20 mouse cellular contexts compared by ENCODE assay signal in genomic region chr2:121655966-121656365, GRCm38 (mm10).
A peak's percentile ranks its signal among the peaks of the same experiment; 100 is the strongest.
DNase-seq lines count a peak whose midpoint lies in the region; TF ChIP-seq lines count a peak whose summit lies in the region.
"Had no signal": no experiment of that assay in that cellular context is flagged by ENCODE, and none has a peak within 500 bp of the region (broad histone marks: within the 10 kb centered on the region; RNA-seq: fewer than 3 reads in every experiment).

No protein-coding gene starts in this region.

- H3K27ac ChIP-seq in heart, embryonic 10.5 days: no peak overlapping the region
- no peak overlapping the region; the same call in 1 of the 2 replicates for H3K27ac ChIP-seq in left cerebral cortex, adult 2 months
- H3K27ac ChIP-seq: forebrain, embryonic 13.5 days; kidney, embryonic 15.5 days; liver, embryonic 12.5 days; macrophage; midbrain, embryonic 13.5 days had no signal

- no peak for TF ChIP-seq CTCF in left cerebral cortex, adult 2 months (IDR thresholded peaks at IDR 0.05)

- peak; percentile 93 for DNase-seq in heart, adult 11 months
- no peak for DNase-seq in heart, embryonic 10.5 days (ENCODE audit: low spot score)
- DNase-seq in adipocyte (ENCODE audit: low spot score): peak; percentile 13
- peak; percentile 66 for DNase-seq in adrenal gland, adult 8-10 months
- peak; percentile 30 to 59 for DNase-seq in heart, adult 9 months (ENCODE audit: low spot score in 2 of 2)
- DNase-seq in left cerebral cortex, adult 2 months (ENCODE audit: extremely low spot score in 1 of 2, low spot score in 2 of 2): no peak
- no peak for DNase-seq in gastrocnemius, postnatal 36 days
- DNase-seq: B cell, adult 2 months; cerebellum, adult 18-20 months; gastrocnemius, postnatal 25 days; kidney, adult 18-20 months; kidney, postnatal 25 days; left cerebral cortex, postnatal 4 days; liver, postnatal 0 days; thymus, postnatal 4 days had no signal

- H3K4me1 ChIP-seq in heart, embryonic 10.5 days: 0 out of 2 replicates have a peak, but pooled peaks cover 4% of the 10 kb centered on the region
- H3K4me1 ChIP-seq: kidney, embryonic 15.5 days had no signal

- H3K9me3 ChIP-seq in heart, embryonic 10.5 days: no peaks in the 10 kb centered on the region
- H3K9me3 ChIP-seq: forebrain, embryonic 13.5 days; kidney, embryonic 15.5 days; liver, embryonic 12.5 days; midbrain, embryonic 13.5 days had no signal

- H3K4me3 ChIP-seq in heart, embryonic 10.5 days: no peak overlapping the region
- no peak overlapping the region for H3K4me3 ChIP-seq in left cerebral cortex, adult 2 months
- H3K4me3 ChIP-seq: forebrain, embryonic 13.5 days; kidney, embryonic 15.5 days; liver, embryonic 12.5 days; midbrain, embryonic 13.5 days had no signal

- no peaks in the 10 kb centered on the region for H3K27me3 ChIP-seq in heart, embryonic 10.5 days (ENCODE audit: insufficient read depth, poor library complexity, severe bottlenecking)
- H3K27me3 ChIP-seq: forebrain, embryonic 13.5 days; kidney, embryonic 15.5 days; midbrain, embryonic 13.5 days had no signal

- H3K36me3 ChIP-seq in heart, embryonic 10.5 days: no peaks in the 10 kb centered on the region
- H3K36me3 ChIP-seq: kidney, embryonic 15.5 days; liver, embryonic 12.5 days; midbrain, embryonic 13.5 days had no signal

- 86% methylated on average over 6 of the region's 6 CpGs for WGBS in heart, embryonic 10.5 days

- intact Hi-C loops in left cerebral cortex, adult 2 months (cut with DNase I): no loop called here
- intact Hi-C loops in gastrocnemius, postnatal 36 days (cut with DNase I): no loop called here

Comparison
In these comparisons a context has a peak if more than half of its experiments do, and no peak if none do; other contexts are left out.
1. DNase-seq: peak in heart, adult 11 months (single experiment), adipocyte (single experiment), adrenal gland, adult 8-10 months (single experiment) and heart, adult 9 months (2 of 2); none in heart, embryonic 10.5 days (single experiment), left cerebral cortex, adult 2 months (0 of 2) and gastrocnemius, postnatal 36 days (0 of 2).